Mouse (Mus musculus): ENCODE measurements at regions not wholly inside any gene's neighbourhood (a gene's known extent, or its start where the extent isn't known, plus 50 kb on each side); places are given as distances from the start of the nearest gene placed in this dataset.

- Histone ChIP-seq H3K27ac (no peak overlapping the region), H3K4me3 (no peak overlapping the region)
- no peak for TF ChIP-seq CTCF (conservative IDR thresholded peaks at IDR 0.05)
- DNase-seq (ENCODE audit: low spot score in 2 of 2) = no peak
These were observed 873.2 kb downstream of the Slc22a22 start for GRCm38 (mm10) chr15:56604266-56604665.

GRCm38 (mm10) chr15:56592656-56593055 is 884.8 kb downstream of the Slc22a22 start:
- H3K4me3 ChIP-seq = no peak overlapping the region
- no peak overlapping the region for H3K27ac ChIP-seq
- no peak for TF ChIP-seq CTCF (conservative IDR thresholded peaks at IDR 0.05)
- no peak for DNase-seq (ENCODE audit: low spot score in 2 of 2)

- no peak for DNase-seq (ENCODE audit: low spot score in 2 of 2)
- no peak overlapping the region for H3K4me3 ChIP-seq
- H3K27ac ChIP-seq = no peak overlapping the region
- no peak for TF ChIP-seq CTCF (conservative IDR thresholded peaks at IDR 0.05)
These were observed 896.5 kb downstream of the Slc22a22 start for GRCm38 (mm10) chr15:56580745-56581515.

GRCm38 (mm10) chr15:56563192-56563591 is 914.2 kb downstream of the Slc22a22 start:
- no peak for DNase-seq (ENCODE audit: low spot score in 2 of 2)
- Histone ChIP-seq H3K4me3 (no peak overlapping the region), H3K27ac (no peak overlapping the region)
- no peak for TF ChIP-seq CTCF (conservative IDR thresholded peaks at IDR 0.05)

GRCm38 (mm10) chr15:56562785-56563184 is 914.6 kb downstream of the Slc22a22 start:
- TF ChIP-seq CTCF (conservative IDR thresholded peaks at IDR 0.05) = no peak
- Histone ChIP-seq H3K4me3 (no peak overlapping the region), H3K27ac (no peak overlapping the region)
- no peak for DNase-seq (ENCODE audit: low spot score in 2 of 2)

- DNase-seq (ENCODE audit: low spot score in 2 of 2) = peak in 1 of 2 experiments; percentile 12
- Histone ChIP-seq H3K4me3 (no peak overlapping the region), H3K27ac (no peak overlapping the region)
- TF ChIP-seq CTCF (conservative IDR thresholded peaks at IDR 0.05) = no peak
These were observed 915.3 kb downstream of the Slc22a22 start for GRCm38 (mm10) chr15:56562143-56562542.

GRCm38 (mm10) chr15:56554386-56554785 is 923.0 kb downstream of the Slc22a22 start:
- Histone ChIP-seq H3K4me3 (no peak overlapping the region), H3K27ac (no peak overlapping the region)
- DNase-seq (ENCODE audit: low spot score in 2 of 2) = no peak
- no peak for TF ChIP-seq CTCF (conservative IDR thresholded peaks at IDR 0.05)

GRCm38 (mm10) chr15:56553851-56554250 is 923.6 kb downstream of the Slc22a22 start:
- no peak overlapping the region for H3K27ac ChIP-seq
- no peak overlapping the region for H3K4me3 ChIP-seq
- no peak for DNase-seq (ENCODE audit: low spot score in 2 of 2)
- no peak for TF ChIP-seq CTCF (conservative IDR thresholded peaks at IDR 0.05)

GRCm38 (mm10) chr15:56531529-56531928 is 945.9 kb downstream of the Slc22a22 start:
- TF ChIP-seq CTCF (conservative IDR thresholded peaks at IDR 0.05) = no peak
- Histone ChIP-seq H3K27ac (no peak overlapping the region), H3K4me3 (no peak overlapping the region)
- no peak for DNase-seq (ENCODE audit: low spot score in 2 of 2)

- no peak overlapping the region for H3K27ac ChIP-seq
- H3K4me3 ChIP-seq = no peak overlapping the region
- no peak for TF ChIP-seq CTCF (conservative IDR thresholded peaks at IDR 0.05)
- DNase-seq (ENCODE audit: low spot score in 2 of 2) = no peak
These were observed 959.0 kb downstream of the Slc22a22 start for GRCm38 (mm10) chr15:56518379-56518778.

- no peak for DNase-seq (ENCODE audit: low spot score in 2 of 2)
- Histone ChIP-seq H3K4me3 (no peak overlapping the region), H3K27ac (no peak overlapping the region)
- TF ChIP-seq CTCF (conservative IDR thresholded peaks at IDR 0.05) = no peak
These were observed 961.3 kb downstream of the Slc22a22 start for GRCm38 (mm10) chr15:56516095-56516494.

- H3K4me3 ChIP-seq = no peak overlapping the region
- TF ChIP-seq CTCF (conservative IDR thresholded peaks at IDR 0.05) = no peak
- no peak for DNase-seq (ENCODE audit: low spot score in 2 of 2)
- H3K27ac ChIP-seq = no peak overlapping the region
These were observed 978.7 kb downstream of the Slc22a22 start for GRCm38 (mm10) chr15:56498774-56499173.

- no peak for TF ChIP-seq CTCF (conservative IDR thresholded peaks at IDR 0.05)
- Histone ChIP-seq H3K27ac (no peak overlapping the region), H3K4me3 (no peak overlapping the region)
- peak in 1 of 2 experiments; percentile 3 for DNase-seq (ENCODE audit: low spot score in 2 of 2)
These were observed 979.7 kb downstream of the Slc22a22 start for GRCm38 (mm10) chr15:56497757-56498156.

GRCm38 (mm10) chr15:56496355-56496754 is 981.1 kb downstream of the Slc22a22 start:
- H3K27ac ChIP-seq = no peak overlapping the region
- H3K4me3 ChIP-seq = no peak overlapping the region
- DNase-seq (ENCODE audit: low spot score in 2 of 2) = no peak
- TF ChIP-seq CTCF (conservative IDR thresholded peaks at IDR 0.05) = no peak
